Mouse (Mus musculus): ENCODE data around the gene Tnik.

Gene Tnik

DNA sequence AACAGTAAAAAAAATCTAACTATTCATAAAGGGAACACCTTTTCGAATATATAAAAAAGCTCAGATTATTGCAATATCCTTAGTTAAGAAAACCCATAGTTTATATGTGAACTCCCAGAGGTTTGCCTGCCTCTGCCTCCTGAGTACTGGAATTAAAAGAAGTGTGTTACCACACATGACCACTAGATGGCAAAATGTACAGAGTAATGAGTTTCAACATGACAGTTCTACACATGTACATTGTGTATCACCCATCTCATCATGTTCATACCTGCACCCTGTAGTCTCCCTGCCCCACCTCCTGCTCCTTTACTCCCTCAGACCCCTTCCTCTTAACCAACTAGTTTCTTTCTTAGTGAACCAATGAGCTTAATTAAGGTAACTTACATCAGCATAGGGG, 446.7 kb downstream of the Tnik start:
- CTCF ChIA-PET = no interaction called here

DNA sequence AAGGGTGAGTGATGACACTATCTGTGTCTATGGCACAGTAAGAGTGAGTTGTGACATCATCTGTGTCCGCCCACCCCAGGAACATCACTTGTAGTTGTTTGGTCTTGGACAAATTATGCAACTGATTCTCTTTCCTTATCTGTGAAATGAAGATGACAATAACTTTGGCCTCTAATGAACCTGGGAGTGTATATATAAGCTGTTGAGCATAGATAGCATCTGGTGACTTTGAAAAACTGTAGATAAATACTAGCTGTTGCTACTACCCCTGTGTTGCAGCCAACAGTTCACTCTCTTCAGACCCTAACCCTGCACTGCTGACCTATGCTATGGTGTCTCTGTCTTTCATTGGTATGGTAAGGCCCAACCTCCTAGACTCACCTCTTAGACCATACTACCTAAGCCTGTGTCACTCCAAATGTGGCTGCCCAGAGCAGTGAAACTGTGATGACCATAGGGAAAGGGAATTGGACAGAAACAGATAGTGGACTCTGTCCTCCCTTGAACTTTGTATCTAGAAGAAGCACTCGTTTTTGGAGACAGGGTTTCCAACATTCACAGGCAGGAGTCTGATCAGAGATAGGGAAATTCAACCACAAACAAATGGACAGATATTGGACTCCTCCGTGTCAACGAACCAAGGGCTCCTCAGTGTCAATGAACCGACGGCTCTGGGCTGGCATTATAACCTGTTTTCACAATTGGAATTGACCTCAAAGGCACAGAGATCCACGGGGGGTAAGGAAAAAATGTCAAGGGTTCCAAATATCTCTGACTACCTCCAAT, 451.1 kb downstream of the Tnik start:
- CTCF ChIA-PET = no interaction called here

DNA sequence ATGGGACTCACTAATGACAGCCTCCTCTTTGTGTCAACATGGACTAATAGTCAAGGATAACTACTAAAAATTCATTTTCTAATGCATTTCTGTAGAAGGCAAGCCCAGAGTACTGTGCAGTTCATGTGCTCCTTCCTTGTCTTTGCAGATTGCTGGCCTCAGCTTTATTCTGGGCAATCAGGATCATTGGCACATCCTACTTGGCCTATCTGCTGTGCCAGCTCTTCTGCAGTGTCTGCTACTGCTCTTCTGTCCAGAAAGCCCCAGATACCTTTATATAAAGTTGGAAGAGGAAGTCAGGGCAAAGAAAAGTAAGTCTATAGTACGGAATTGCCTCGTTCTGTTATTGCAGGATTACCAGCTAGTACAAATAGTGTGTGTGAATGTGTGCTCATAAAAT, 455.5 kb downstream of the Tnik start:
- CTCF ChIA-PET = no interaction called here

DNA sequence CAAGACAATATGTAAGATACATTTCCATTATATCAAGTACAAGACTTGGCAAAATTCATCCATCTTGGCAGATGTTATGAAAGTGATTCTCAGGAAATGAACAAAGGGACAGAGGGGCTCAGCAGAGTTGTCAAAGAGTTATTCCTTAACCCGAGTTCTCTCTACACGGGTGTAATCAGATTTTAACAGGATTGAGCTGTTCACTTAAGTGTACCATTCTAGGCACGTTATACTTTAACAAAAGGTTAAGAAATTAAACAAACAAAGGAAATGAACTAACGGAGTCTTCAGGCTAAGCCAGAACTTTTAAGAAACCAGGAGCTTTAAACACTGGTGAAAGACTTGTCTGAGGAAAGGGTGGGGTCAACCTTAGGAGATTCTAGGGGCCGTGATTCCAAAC, 458.2 kb downstream of the Tnik start:
- CTCF ChIA-PET = no interaction called here

DNA sequence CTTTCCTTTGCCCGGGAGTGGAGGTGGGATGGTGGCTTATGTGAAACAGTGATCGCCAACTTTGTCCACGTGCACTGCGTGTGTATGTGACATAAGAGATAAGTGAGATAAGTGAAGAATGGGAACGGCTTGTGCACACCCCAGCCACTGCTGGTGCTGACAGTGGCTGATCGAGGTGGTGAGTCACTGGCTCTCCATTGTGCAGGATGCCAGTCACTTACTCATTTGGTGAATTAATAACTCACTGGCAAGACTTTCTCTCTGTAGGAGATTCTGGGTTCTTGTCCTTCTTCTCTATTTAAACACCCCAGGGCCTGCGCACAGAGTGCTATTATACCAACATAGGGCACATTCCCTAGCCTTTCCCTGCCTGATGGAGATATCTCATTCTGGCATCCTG, 458.8 kb downstream of the Tnik start:
- CTCF ChIA-PET = no interaction called here

DNA sequence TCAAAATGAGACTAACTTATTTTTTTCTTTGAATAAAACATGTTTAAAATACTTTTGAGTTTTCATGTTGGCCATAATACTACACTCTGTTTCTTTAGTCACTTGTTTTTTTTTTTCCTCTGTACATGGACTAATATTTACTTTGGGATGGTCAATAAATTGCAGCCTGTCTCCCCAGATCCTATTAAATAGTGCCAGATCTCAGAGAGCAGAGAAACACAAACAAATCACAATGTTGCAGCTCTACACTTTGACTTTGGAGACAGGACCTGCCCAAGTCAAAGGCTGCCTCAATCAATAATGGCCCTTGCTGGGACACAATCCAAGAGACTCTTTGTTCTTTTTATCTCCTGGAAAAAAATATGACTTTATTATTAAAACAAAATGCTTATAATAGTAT, 459.5 kb downstream of the Tnik start:
- CTCF ChIA-PET = no interaction called here

DNA sequence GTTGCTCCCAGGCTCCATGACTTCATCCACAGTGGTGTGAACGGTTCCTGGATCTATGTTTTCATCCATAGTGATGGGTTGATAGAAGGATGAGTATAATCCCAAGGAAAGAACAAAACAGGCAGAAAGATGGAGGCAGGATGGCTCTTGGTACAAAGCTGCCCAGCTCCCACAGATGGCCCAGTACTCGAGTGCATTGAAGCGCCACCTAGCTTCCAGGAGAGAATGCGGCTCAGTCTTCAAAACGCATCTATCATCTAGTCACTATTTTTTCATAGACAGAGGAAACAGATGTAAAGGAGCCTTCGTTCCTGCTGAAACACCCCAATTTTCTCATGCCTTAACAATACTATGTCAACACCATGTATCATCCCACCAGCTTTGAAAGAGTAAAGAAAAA, 460.5 kb downstream of the Tnik start:
- CTCF ChIA-PET = no interaction called here

DNA sequence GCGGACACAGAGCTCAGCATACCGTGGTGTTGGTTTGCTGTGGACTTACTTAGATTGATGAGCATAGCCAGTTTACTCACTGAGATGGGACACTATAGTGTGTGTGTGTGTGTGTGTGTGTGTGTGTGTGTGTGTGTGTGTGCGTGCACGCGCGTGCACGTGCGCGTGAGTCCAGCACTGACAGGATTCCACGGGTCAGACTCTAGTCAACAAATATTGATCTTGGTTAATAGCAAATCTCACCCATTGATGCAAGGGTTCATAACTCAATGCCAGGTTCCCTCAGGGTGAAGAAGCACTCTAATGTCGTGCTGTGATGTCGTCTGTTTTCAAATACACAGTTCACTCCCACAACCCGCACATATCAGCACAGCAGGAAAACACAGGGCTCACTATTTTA, 462.2 kb downstream of the Tnik start:
- CTCF ChIA-PET = no interaction called here
